Mouse (Mus musculus): ENCODE measurements around the gene Zglp1. TPM values are rescaled to one million over a fixed set of nuclear protein-coding genes. Genes with fewer than 3 reads are reported as not detected.

The Zglp1 gene
- polyA plus RNA-seq, 1 experiment from 2014 or later: 1.3 TPM

GRCm38 (mm10) chr9:21022726-21023125 is 44.2 kb downstream of the Zglp1 start:
- Histone ChIP-seq H3K36me3 (ENCODE audit: control insufficient read depth, insufficient read depth, low read length) (no peaks in the 10 kb centered on the region), H3K4me1 (ENCODE audit: control insufficient read depth, insufficient read depth, low read length) (no peaks in the 10 kb centered on the region), H3K9me3 (ENCODE audit: control insufficient read depth, low read length) (no peaks in the 10 kb centered on the region), H3K4me3 (ENCODE audit: low read length) (no peak overlapping the region), H3K4me2 (ENCODE audit: low read depth, low read length) (no peak overlapping the region), H3K9ac (ENCODE audit: low read depth, low read length) (no peak overlapping the region), H3K27ac (ENCODE audit: low read length) (no peak overlapping the region), H3K27me3 (replicated peaks; ENCODE audit: control insufficient read depth, insufficient read depth, low read length) (no peaks in the 10 kb centered on the region; the same call in none of the 2 replicates)
- 79% methylated on average over 1 of the region's 1 CpGs for WGBS
- ATAC-seq: no peak

- no peak overlapping the region for H3K9ac ChIP-seq (ENCODE audit: low read depth, low read length)
- H3K27me3 ChIP-seq (replicated peaks; ENCODE audit: control insufficient read depth, insufficient read depth, low read length): no peaks in the 10 kb centered on the region
- no peak for ATAC-seq
- H3K27ac ChIP-seq (ENCODE audit: low read length): no peak overlapping the region
- H3K36me3 ChIP-seq (ENCODE audit: control insufficient read depth, insufficient read depth, low read length): no peaks in the 10 kb centered on the region
- no peaks in the 10 kb centered on the region for H3K4me1 ChIP-seq (ENCODE audit: control insufficient read depth, insufficient read depth, low read length)
- no peaks in the 10 kb centered on the region for H3K9me3 ChIP-seq (ENCODE audit: control insufficient read depth, low read length)
- no peak overlapping the region for H3K4me2 ChIP-seq (ENCODE audit: low read depth, low read length)
- H3K4me3 ChIP-seq (ENCODE audit: low read length): no peak overlapping the region
- 53% methylated on average over 6 of the region's 6 CpGs for WGBS
These were observed 44.6 kb downstream of the Zglp1 start for GRCm38 (mm10) chr9:21022288-21022687.

- Histone ChIP-seq H3K4me2 (ENCODE audit: low read depth, low read length) (no peak overlapping the region), H3K9me3 (ENCODE audit: control insufficient read depth, low read length) (no peaks in the 10 kb centered on the region), H3K9ac (ENCODE audit: low read depth, low read length) (no peak overlapping the region), H3K4me3 (ENCODE audit: low read length) (no peak overlapping the region), H3K27me3 (replicated peaks; ENCODE audit: control insufficient read depth, insufficient read depth, low read length) (no peaks in the 10 kb centered on the region; the same call in 1 of the 2 replicates), H3K36me3 (ENCODE audit: control insufficient read depth, insufficient read depth, low read length) (no peaks in the 10 kb centered on the region), H3K4me1 (ENCODE audit: control insufficient read depth, insufficient read depth, low read length) (peaks cover 4% of the 10 kb centered on the region), H3K27ac (ENCODE audit: low read length) (no peak overlapping the region)
- 84% methylated on average over 3 of the region's 3 CpGs for WGBS
- no peak for ATAC-seq
These were observed 45.5 kb downstream of the Zglp1 start for GRCm38 (mm10) chr9:21021363-21021762.

GRCm38 (mm10) chr9:21018600-21018999 is 48.3 kb downstream of the Zglp1 start:
- no peaks in the 10 kb centered on the region for H3K36me3 ChIP-seq (ENCODE audit: control insufficient read depth, insufficient read depth, low read length)
- ATAC-seq: no peak

GRCm38 (mm10) chr9:21017177-21017575 is 49.7 kb downstream of the Zglp1 start:
- Histone ChIP-seq H3K4me1 (ENCODE audit: control insufficient read depth, insufficient read depth, low read length) (peaks cover 24% of the 10 kb centered on the region), H3K4me2 (ENCODE audit: low read depth, low read length) (peak overlapping the region; percentile 71; the same call in 1 of the 2 replicates), H3K27ac (ENCODE audit: low read length) (no peak overlapping the region), H3K4me3 (ENCODE audit: low read length) (peak overlapping the region; percentile 53), H3K9ac (ENCODE audit: low read depth, low read length) (no peak overlapping the region), H3K36me3 (ENCODE audit: control insufficient read depth, insufficient read depth, low read length) (no peaks in the 10 kb centered on the region), H3K27me3 (replicated peaks; ENCODE audit: control insufficient read depth, insufficient read depth, low read length) (peaks cover 7% of the 10 kb centered on the region; the same call in 1 of the 2 replicates), H3K9me3 (ENCODE audit: control insufficient read depth, low read length) (no peaks in the 10 kb centered on the region)
- no peak for ATAC-seq
- WGBS: 35% methylated on average over 4 of the region's 4 CpGs

More at GRCm38 (mm10) chr9:21018600-21018999, 48.3 kb downstream of the Zglp1 start:
- WGBS: 75% methylated on average over 2 of the region's 2 CpGs
- Histone ChIP-seq H3K4me2 (ENCODE audit: low read depth, low read length) (no peak overlapping the region), H3K9me3 (ENCODE audit: control insufficient read depth, low read length) (no peaks in the 10 kb centered on the region), H3K27me3 (replicated peaks; ENCODE audit: control insufficient read depth, insufficient read depth, low read length) (peaks cover 7% of the 10 kb centered on the region; the same call in 1 of the 2 replicates), H3K4me3 (ENCODE audit: low read length) (no peak overlapping the region), H3K27ac (ENCODE audit: low read length) (no peak overlapping the region), H3K9ac (ENCODE audit: low read depth, low read length) (no peak overlapping the region), H3K4me1 (ENCODE audit: control insufficient read depth, insufficient read depth, low read length) (peaks cover 21% of the 10 kb centered on the region)

GRCm38 (mm10) chr9:21016331-21017176 is 50.3 kb downstream of the Zglp1 start:
- peaks cover 7% of the 10 kb centered on the region; the same call in 1 of the 2 replicates for H3K27me3 ChIP-seq (replicated peaks; ENCODE audit: control insufficient read depth, insufficient read depth, low read length)
- H3K4me1 ChIP-seq (ENCODE audit: control insufficient read depth, insufficient read depth, low read length): peaks cover 24% of the 10 kb centered on the region
- peak overlapping the region; percentile 71 for H3K4me2 ChIP-seq (ENCODE audit: low read depth, low read length)
- H3K9ac ChIP-seq (ENCODE audit: low read depth, low read length): peak overlapping the region; percentile 65; the same call in 1 of the 2 replicates
- no peaks in the 10 kb centered on the region for H3K36me3 ChIP-seq (ENCODE audit: control insufficient read depth, insufficient read depth, low read length)
- no peak overlapping the region; the same call in 1 of the 2 replicates for H3K27ac ChIP-seq (ENCODE audit: low read length)
- ATAC-seq: no peak; the same call in 1 of the 2 replicates
- peak overlapping the region; percentile 53 for H3K4me3 ChIP-seq (ENCODE audit: low read length)
- 8% methylated on average over 17 of the region's 17 CpGs for WGBS
- no peaks in the 10 kb centered on the region for H3K9me3 ChIP-seq (ENCODE audit: control insufficient read depth, low read length)

GRCm38 (mm10) chr9:21015571-21016130 is 51.2 kb downstream of the Zglp1 start, which contains the start of gene Icam1:
Gene Icam1 (plus strand): TSS chr9:21015985.
- ATAC-seq: peak; percentile 86
- 1% methylated on average over 29 of the region's 30 CpGs for WGBS
- Histone ChIP-seq H3K4me1 (ENCODE audit: control insufficient read depth, insufficient read depth, low read length) (peaks cover 24% of the 10 kb centered on the region), H3K27ac (ENCODE audit: low read length) (peak within 1 kb of the TSS; percentile 37; the same call in 1 of the 2 replicates), H3K36me3 (ENCODE audit: control insufficient read depth, insufficient read depth, low read length) (no peaks in the 10 kb centered on the region), H3K4me2 (ENCODE audit: low read depth, low read length) (peak within 1 kb of the TSS; percentile 71), H3K9me3 (ENCODE audit: control insufficient read depth, low read length) (no peaks in the 10 kb centered on the region), H3K27me3 (replicated peaks; ENCODE audit: control insufficient read depth, insufficient read depth, low read length) (peaks cover 7% of the 10 kb centered on the region; the same call in 1 of the 2 replicates), H3K9ac (ENCODE audit: low read depth, low read length) (peak within 1 kb of the TSS; percentile 65), H3K4me3 (ENCODE audit: low read length) (peak within 1 kb of the TSS; percentile 53)

- Histone ChIP-seq H3K4me1 (ENCODE audit: control insufficient read depth, insufficient read depth, low read length) (peaks cover 24% of the 10 kb centered on the region), H3K9me3 (ENCODE audit: control insufficient read depth, low read length) (no peaks in the 10 kb centered on the region), H3K27me3 (replicated peaks; ENCODE audit: control insufficient read depth, insufficient read depth, low read length) (peaks cover 7% of the 10 kb centered on the region; the same call in 1 of the 2 replicates), H3K4me3 (ENCODE audit: low read length) (peak overlapping the region; percentile 53), H3K36me3 (ENCODE audit: control insufficient read depth, insufficient read depth, low read length) (no peaks in the 10 kb centered on the region), H3K9ac (ENCODE audit: low read depth, low read length) (peak overlapping the region; percentile 65), H3K4me2 (ENCODE audit: low read depth, low read length) (peak overlapping the region; percentile 71), H3K27ac (ENCODE audit: low read length) (peak overlapping the region; percentile 37; the same call in 1 of the 2 replicates)
- WGBS: 6% methylated on average over 28 of the region's 29 CpGs
- peak; percentile 56 for ATAC-seq
These were observed 52.0 kb downstream of the Zglp1 start for GRCm38 (mm10) chr9:21014691-21015570.

All from intestine, embryonic 16.5 days (tissue).